Mouse (Mus musculus) heart, embryonic 12.5 days (tissue): ENCODE data around the gene Ank3. TPM values are rescaled to one million over a fixed set of nuclear protein-coding genes. Genes with fewer than 3 reads are reported as not detected.

Experiments used
- ATAC-seq: fragments of 200-750 bp; cut with Nextera tagmentation; 2 replicates; pipeline ENCODE4 v1.8.0; 2017; ENCODE audit warnings: moderate TSS enrichment, moderate library complexity; ENCODE audit not compliant: insufficient number of reproducible peaks, low FRiP score
- H3K27ac ChIP-seq: fragments of 300-500 bp; sonication (generic); 2 replicates; pipeline ENCODE4 v1.5.1; 2016; ENCODE audit warnings: mild to moderate bottlenecking, moderate library complexity; ENCODE audit not compliant: poor library complexity, severe bottlenecking
- H3K27me3 ChIP-seq: fragments of 300-500 bp; sonication (generic); replicated peaks from 2 replicates; pipeline ENCODE4 v1.6.1; 2016; ENCODE audit warnings: mild to moderate bottlenecking, moderate library complexity
- H3K36me3 ChIP-seq: fragments of 300-500 bp; sonication (generic); 2 replicates; pipeline ENCODE4 v1.6.1; 2016; ENCODE audit warnings: mild to moderate bottlenecking, moderate library complexity
- H3K4me1 ChIP-seq: fragments of 300-500 bp; sonication (generic); replicated peaks from 2 replicates; pipeline ENCODE4 v1.6.1; 2016; ENCODE audit warnings: mild to moderate bottlenecking
- H3K4me2 ChIP-seq: fragments of 300-500 bp; sonication (generic); 2 replicates; pipeline ENCODE4 v1.6.1; 2016; ENCODE audit warnings: mild to moderate bottlenecking, moderate library complexity
- H3K4me3 ChIP-seq: fragments of 300-500 bp; sonication (generic); 2 replicates; pipeline ENCODE4 v1.5.1; 2016; ENCODE audit warnings: mild to moderate bottlenecking
- H3K9ac ChIP-seq: fragments of 300-500 bp; sonication (generic); 2 replicates; pipeline ENCODE4 v1.6.1; 2016; ENCODE audit warnings: mild to moderate bottlenecking, moderate library complexity
- H3K9me3 ChIP-seq: fragments of 300-500 bp; sonication (generic); replicated peaks from 2 replicates; pipeline ENCODE4 v1.6.1; 2016; ENCODE audit warnings: mild to moderate bottlenecking, moderate library complexity
- WGBS: fragments of 180-500 bp; shearing (Covaris S2); methylation state at CpG from one replicate; pipeline ENCODE4 v1.1.7; 2016; 5-methylcytosine and 5-hydroxymethylcytosine counted together
- polyA plus RNA-seq: library from polyadenylated mRNA; unstranded; fragments of >200 nt; fragmentation: Nextera tagmentation; extraction: Ambion mirVana; gene quantifications from 2 replicates; pipeline ENCODE4 v1.2.1, GENCODE M21; 2016

Gene Ank3
- polyA plus RNA-seq, 1 experiment from 2014 or later: 61.9 TPM

- no peaks in the 10 kb centered on the region for H3K9me3 ChIP-seq
- H3K27me3 ChIP-seq: no peaks in the 10 kb centered on the region
- H3K4me2 ChIP-seq: no peak overlapping the region
- H3K4me3 ChIP-seq: no peak overlapping the region
- H3K36me3 ChIP-seq: peaks cover 16% of the 10 kb centered on the region
- no peaks in the 10 kb centered on the region for H3K4me1 ChIP-seq
- WGBS: 81% methylated on average over 3 of the region's 4 CpGs
- no peak overlapping the region for H3K27ac ChIP-seq
- ATAC-seq: no peak
- no peak overlapping the region for H3K9ac ChIP-seq
These were observed 569.4 kb downstream of the Ank3 start for GRCm38 (mm10) chr10:69967994-69968393.

GRCm38 (mm10) chr10:69979636-69980035 is 581.1 kb downstream of the Ank3 start:
- no peaks in the 10 kb centered on the region for H3K9me3 ChIP-seq
- 95% methylated on average over 2 of the region's 2 CpGs for WGBS
- H3K36me3 ChIP-seq: peaks cover 56% of the 10 kb centered on the region
- H3K4me3 ChIP-seq: no peak overlapping the region
- ATAC-seq: no peak
- H3K4me2 ChIP-seq: no peak overlapping the region
- no peaks in the 10 kb centered on the region for H3K27me3 ChIP-seq
- no peak overlapping the region for H3K9ac ChIP-seq
- H3K27ac ChIP-seq: no peak overlapping the region
- H3K4me1 ChIP-seq: peaks cover 7% of the 10 kb centered on the region; the same call in 1 of the 2 replicates

- no peaks in the 10 kb centered on the region for H3K9me3 ChIP-seq
- ATAC-seq: peak; percentile 91
- no peak overlapping the region for H3K27ac ChIP-seq
- peaks cover 7% of the 10 kb centered on the region; the same call in 1 of the 2 replicates for H3K4me1 ChIP-seq
- peaks cover 43% of the 10 kb centered on the region for H3K36me3 ChIP-seq
- no peak overlapping the region for H3K4me2 ChIP-seq
- H3K4me3 ChIP-seq: no peak overlapping the region
- WGBS: 45% methylated on average over 21 of the region's 21 CpGs
- H3K27me3 ChIP-seq: no peaks in the 10 kb centered on the region
- no peak overlapping the region for H3K9ac ChIP-seq
These were observed 583.0 kb downstream of the Ank3 start for GRCm38 (mm10) chr10:69981386-69982097.

GRCm38 (mm10) chr10:69982701-69983100 is 584.1 kb downstream of the Ank3 start:
- Histone ChIP-seq H3K4me1 (peaks cover 7% of the 10 kb centered on the region; the same call in 1 of the 2 replicates), H3K36me3 (peaks cover 46% of the 10 kb centered on the region), H3K9ac (no peak overlapping the region), H3K9me3 (no peaks in the 10 kb centered on the region), H3K27ac (no peak overlapping the region), H3K4me2 (no peak overlapping the region), H3K4me3 (no peak overlapping the region), H3K27me3 (no peaks in the 10 kb centered on the region)
- 91% methylated on average over 4 of the region's 4 CpGs for WGBS
- no peak for ATAC-seq

GRCm38 (mm10) chr10:69987496-69987895 is 588.9 kb downstream of the Ank3 start:
- Histone ChIP-seq H3K4me2 (no peak overlapping the region), H3K4me1 (no peaks in the 10 kb centered on the region), H3K4me3 (no peak overlapping the region), H3K27me3 (no peaks in the 10 kb centered on the region), H3K9me3 (peaks cover 20% of the 10 kb centered on the region; the same call in 1 of the 2 replicates), H3K27ac (no peak overlapping the region), H3K36me3 (peaks cover 75% of the 10 kb centered on the region), H3K9ac (no peak overlapping the region)
- 90% methylated on average over 11 of the region's 11 CpGs for WGBS
- ATAC-seq: no peak

GRCm38 (mm10) chr10:69997082-69997481 is 598.5 kb downstream of the Ank3 start:
- ATAC-seq: no peak
- WGBS: 67% methylated on average over 8 of the region's 8 CpGs
- H3K36me3 ChIP-seq: peaks cover 59% of the 10 kb centered on the region

GRCm38 (mm10) chr10:70004058-70004457 is 605.5 kb downstream of the Ank3 start:
- WGBS: 86% methylated on average over 5 of the region's 5 CpGs
- peaks cover 69% of the 10 kb centered on the region for H3K36me3 ChIP-seq

More at GRCm38 (mm10) chr10:69997082-69997481, 598.5 kb downstream of the Ank3 start:
- H3K4me1 ChIP-seq: no peaks in the 10 kb centered on the region
- H3K4me2 ChIP-seq: no peak overlapping the region
- H3K4me3 ChIP-seq: no peak overlapping the region
- no peak overlapping the region for H3K27ac ChIP-seq
- H3K9me3 ChIP-seq: peaks cover 10% of the 10 kb centered on the region; the same call in 1 of the 2 replicates
- H3K9ac ChIP-seq: no peak overlapping the region
- no peaks in the 10 kb centered on the region for H3K27me3 ChIP-seq

GRCm38 (mm10) chr10:70004831-70005230 is 606.3 kb downstream of the Ank3 start:
- no peak for ATAC-seq
- Histone ChIP-seq H3K27me3 (no peaks in the 10 kb centered on the region), H3K27ac (no peak overlapping the region), H3K4me2 (no peak overlapping the region), H3K9ac (no peak overlapping the region), H3K4me1 (no peaks in the 10 kb centered on the region), H3K4me3 (no peak overlapping the region), H3K9me3 (no peaks in the 10 kb centered on the region), H3K36me3 (peaks cover 62% of the 10 kb centered on the region)
- WGBS: 96% methylated on average over 15 of the region's 15 CpGs

More at GRCm38 (mm10) chr10:70004058-70004457, 605.5 kb downstream of the Ank3 start:
- no peak overlapping the region for H3K4me2 ChIP-seq
- no peak overlapping the region for H3K4me3 ChIP-seq
- H3K9ac ChIP-seq: no peak overlapping the region
- H3K9me3 ChIP-seq: no peaks in the 10 kb centered on the region
- H3K4me1 ChIP-seq: no peaks in the 10 kb centered on the region
- no peak overlapping the region for H3K27ac ChIP-seq
- H3K27me3 ChIP-seq: no peaks in the 10 kb centered on the region
- no peak for ATAC-seq

- 80% methylated on average over 9 of the region's 9 CpGs for WGBS
- no peak overlapping the region for H3K4me3 ChIP-seq
- no peak overlapping the region for H3K9ac ChIP-seq
- H3K27me3 ChIP-seq: no peaks in the 10 kb centered on the region
- no peak overlapping the region for H3K27ac ChIP-seq
- ATAC-seq: no peak
- H3K36me3 ChIP-seq: peaks cover 49% of the 10 kb centered on the region
- H3K4me2 ChIP-seq: no peak overlapping the region
- no peaks in the 10 kb centered on the region for H3K9me3 ChIP-seq
- H3K4me1 ChIP-seq: peaks cover 4% of the 10 kb centered on the region
These were observed 607.8 kb downstream of the Ank3 start for GRCm38 (mm10) chr10:70006380-70006779.

- Histone ChIP-seq H3K36me3 (peaks cover 38% of the 10 kb centered on the region), H3K27ac (no peak overlapping the region), H3K27me3 (no peaks in the 10 kb centered on the region), H3K4me1 (peaks cover 10% of the 10 kb centered on the region), H3K4me3 (no peak overlapping the region), H3K9ac (no peak overlapping the region), H3K4me2 (no peak overlapping the region), H3K9me3 (no peaks in the 10 kb centered on the region)
- 63% methylated on average over 5 of the region's 5 CpGs for WGBS
- no peak for ATAC-seq
These were observed 613.2 kb downstream of the Ank3 start for GRCm38 (mm10) chr10:70011738-70012137.

- ATAC-seq: no peak
- Histone ChIP-seq H3K4me1 (peaks cover 10% of the 10 kb centered on the region), H3K36me3 (peaks cover 38% of the 10 kb centered on the region), H3K27me3 (no peaks in the 10 kb centered on the region), H3K9ac (no peak overlapping the region), H3K4me3 (no peak overlapping the region), H3K4me2 (no peak overlapping the region), H3K27ac (no peak overlapping the region), H3K9me3 (no peaks in the 10 kb centered on the region)
- 84% methylated on average over 13 of the region's 13 CpGs for WGBS
These were observed 615.4 kb downstream of the Ank3 start for GRCm38 (mm10) chr10:70013931-70014330.
